Mouse (Mus musculus) forebrain, embryonic 11.5 days (tissue): Measurements from ENCODE around the gene Lman2. TPM values are rescaled to one million over a fixed set of nuclear protein-coding genes. Genes with fewer than 3 reads are reported as not detected.

Source experiments
- ATAC-seq: fragments of 200-750 bp; cut with Nextera tagmentation; replicated peaks from 2 replicates; pipeline ENCODE4 v1.8.0; 2017; ENCODE audit warnings: moderate TSS enrichment; ENCODE audit not compliant: low FRiP score
- DNase-seq: peaks from one replicate; pipeline ENCODE4 v3.0.0-alpha.2; 2017; ENCODE audit warnings: low spot score
- H3K27ac ChIP-seq: fragments of 300-500 bp; sonication (generic); 2 replicates; pipeline ENCODE4 v1.5.1; 2014; ENCODE audit warnings: low read depth, low read length
- H3K27me3 ChIP-seq: fragments of 300-500 bp; sonication (generic); 2 replicates; pipeline ENCODE4 v1.6.1; 2014; ENCODE audit warnings: mild to moderate bottlenecking, low read length, mixed read lengths; ENCODE audit not compliant: control insufficient read depth, insufficient read depth
- H3K36me3 ChIP-seq: fragments of 300-500 bp; sonication (generic); 2 replicates; pipeline ENCODE4 v1.6.1; 2014; ENCODE audit warnings: mild to moderate bottlenecking, low read length, moderate library complexity, mixed read lengths; ENCODE audit not compliant: control insufficient read depth, insufficient read depth
- H3K4me1 ChIP-seq: fragments of 300-500 bp; sonication (generic); replicated peaks from 2 replicates; pipeline ENCODE4 v1.6.1; 2014; ENCODE audit warnings: low read length, mixed read lengths; ENCODE audit not compliant: control insufficient read depth, insufficient read depth
- H3K4me2 ChIP-seq: fragments of 300-500 bp; sonication (generic); 2 replicates; pipeline ENCODE4 v1.6.1; 2014; ENCODE audit warnings: low read depth, mild to moderate bottlenecking, low read length, moderate library complexity, mixed read lengths; ENCODE audit not compliant: severe bottlenecking
- H3K4me3 ChIP-seq: fragments of 300-500 bp; sonication (generic); 2 replicates; pipeline ENCODE4 v1.5.1; 2014; ENCODE audit warnings: low read depth, low read length
- H3K9ac ChIP-seq: fragments of 300-500 bp; sonication (generic); 2 replicates; pipeline ENCODE4 v1.6.1; 2014; ENCODE audit warnings: low read length
- H3K9me3 ChIP-seq: fragments of 300-500 bp; sonication (generic); 2 replicates; pipeline ENCODE4 v1.6.1; 2016; ENCODE audit warnings: low read length, mixed read lengths; ENCODE audit not compliant: control insufficient read depth
- WGBS: fragments of 180-500 bp; shearing (Covaris S2); extraction: QIAGEN DNeasy Blood & Tissue Kit; methylation state at CpG from one replicate; pipeline ENCODE4 v1.1.7; 2014; 5-methylcytosine and 5-hydroxymethylcytosine counted together
- polyA plus RNA-seq: library from polyadenylated mRNA; unstranded; fragments of >200 nt; fragmentation: Nextera tagmentation; extraction: Ambion mirVana; gene quantifications from 2 replicates; pipeline ENCODE4 v1.2.1, GENCODE M21; 2014

The Lman2 gene
- polyA plus RNA-seq, 1 experiment from 2014 or later = 94.2 TPM

DNA sequence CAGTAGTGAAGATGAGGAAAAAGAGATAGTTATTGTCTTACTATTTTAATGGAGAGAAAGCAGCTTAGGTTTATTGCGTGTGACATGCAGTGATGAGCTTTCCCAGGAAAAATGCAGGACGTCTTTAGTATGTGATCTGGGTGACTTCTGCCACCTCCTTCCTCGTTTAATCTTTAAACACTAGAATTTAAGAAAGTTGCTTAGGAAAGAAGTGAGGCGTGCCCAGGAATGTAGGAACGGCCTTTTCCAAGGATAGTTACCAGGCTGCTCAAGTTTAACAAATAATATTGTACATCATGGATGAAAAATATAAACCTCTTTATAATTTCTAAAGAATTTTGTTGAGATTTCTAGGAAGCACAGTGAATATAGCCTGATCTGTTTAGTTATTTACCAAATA is 61.7 kb downstream of the Lman2 start:
- no peaks in the 10 kb centered on the region for H3K27me3 ChIP-seq
- peaks cover 18% of the 10 kb centered on the region; the same call in 1 of the 2 replicates for H3K36me3 ChIP-seq
- no peak overlapping the region for H3K9ac ChIP-seq
- DNase-seq (no peak), ATAC-seq (no peak)
- no peak overlapping the region for H3K27ac ChIP-seq
- H3K4me1 ChIP-seq = no peaks in the 10 kb centered on the region
- no peak overlapping the region for H3K4me3 ChIP-seq
- H3K9me3 ChIP-seq = no peaks in the 10 kb centered on the region
- no peak overlapping the region for H3K4me2 ChIP-seq
- 91% methylated on average over 5 of the region's 5 CpGs for WGBS

DNA sequence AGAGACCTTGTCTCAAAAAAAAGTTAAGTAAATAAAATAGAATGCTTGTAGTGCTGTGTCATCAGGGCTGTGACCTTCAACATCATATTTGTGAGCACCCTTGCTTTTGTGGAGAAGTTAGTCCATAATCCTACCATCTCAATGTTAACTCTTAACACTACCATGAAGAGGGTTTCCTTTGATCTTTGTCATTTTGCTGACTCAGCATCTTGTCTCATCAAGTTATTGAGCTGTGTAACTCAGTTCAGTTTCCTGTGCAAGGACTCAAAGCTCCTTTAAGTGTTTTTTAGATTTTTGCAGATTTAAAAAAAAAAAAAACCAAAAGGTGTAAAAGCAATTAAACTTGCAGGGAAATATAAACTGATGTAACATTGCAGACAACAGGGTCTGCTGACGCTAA is 65.8 kb downstream of the Lman2 start:
- H3K4me1 ChIP-seq = no peaks in the 10 kb centered on the region
- no peaks in the 10 kb centered on the region for H3K9me3 ChIP-seq
- H3K4me2 ChIP-seq = no peak overlapping the region
- WGBS = 92% methylated on average over 1 of the region's 1 CpGs
- no peak for DNase-seq
- H3K9ac ChIP-seq = no peak overlapping the region
- H3K27me3 ChIP-seq = no peaks in the 10 kb centered on the region
- H3K4me3 ChIP-seq = no peak overlapping the region
- no peak for ATAC-seq
- H3K27ac ChIP-seq = no peak overlapping the region
- peaks cover 17% of the 10 kb centered on the region for H3K36me3 ChIP-seq

Other genes with a start within 250 kb of the Lman2 start
- gene Gm17617, start 229.2 kb downstream of the Lman2 start, polyA plus RNA-seq = not detected in 2 replicates
- 0.23 and 0.27 TPM in 2 replicates for gene Fgfr4, start 210.1 kb downstream of the Lman2 start, polyA plus RNA-seq
- gene Nsd1, start 153.0 kb downstream of the Lman2 start, polyA plus RNA-seq = 69.6 and 79.3 TPM in 2 replicates
- gene Prelid1, start 42.3 kb downstream of the Lman2 start, polyA plus RNA-seq = 422 and 451 TPM in 2 replicates
- 84.4 and 101 TPM in 2 replicates for gene Rab24, start 40.8 kb downstream of the Lman2 start, polyA plus RNA-seq
- gene Mxd3, start 33.0 kb downstream of the Lman2 start, polyA plus RNA-seq = 37.2 and 42.2 TPM in 2 replicates
- 0.33 and 0.44 TPM in 2 replicates for gene Rgs14, start 6.9 kb upstream of the Lman2 start, polyA plus RNA-seq
- gene Slc34a1, start 35.4 kb upstream of the Lman2 start, polyA plus RNA-seq = not detected in 2 replicates
- gene Pfn3, start 52.4 kb upstream of the Lman2 start, polyA plus RNA-seq = not detected in 2 replicates
- not detected in 2 replicates for gene F12, start 64.0 kb upstream of the Lman2 start, polyA plus RNA-seq
- gene Grk6, start 82.3 kb upstream of the Lman2 start, polyA plus RNA-seq = 69.5 and 79.2 TPM in 2 replicates
- gene Prr7, start 101.5 kb upstream of the Lman2 start, polyA plus RNA-seq = 2.3 and 3.9 TPM in 2 replicates
- gene Dbn1, start 125.3 kb upstream of the Lman2 start, polyA plus RNA-seq = 411 and 418 TPM in 2 replicates
- gene Pdlim7, start 150.9 kb upstream of the Lman2 start, polyA plus RNA-seq = 165 and 185 TPM in 2 replicates
- gene Dok3, start 166.5 kb upstream of the Lman2 start, polyA plus RNA-seq = 3.3 and 3.9 TPM in 2 replicates
- gene Ddx41, start 173.9 kb upstream of the Lman2 start, polyA plus RNA-seq = 79.3 and 79.5 TPM in 2 replicates
- gene Fam193b, start 208.3 kb upstream of the Lman2 start, polyA plus RNA-seq = 55.8 and 58.0 TPM in 2 replicates
- gene Tmed9, start 210.9 kb upstream of the Lman2 start, polyA plus RNA-seq = 51.4 and 56.5 TPM in 2 replicates
- gene B4galt7, start 237.1 kb upstream of the Lman2 start, polyA plus RNA-seq = 24.5 and 25.6 TPM in 2 replicates